Mouse (Mus musculus): ENCODE measurements around the gene Omp. TPM values are rescaled to one million over a fixed set of nuclear protein-coding genes. Genes with fewer than 3 reads are reported as not detected.

The Omp gene
- polyA plus RNA-seq, 1 experiment from 2014 or later = 0.13 TPM

GRCm38 (mm10) chr7:98147766-98148165 lies 2.5 kb upstream of the Omp start:
- peaks cover 50% of the 10 kb centered on the region for H3K4me1 ChIP-seq
- DNase-seq (ENCODE audit: low spot score) = no peak
- H3K27me3 ChIP-seq (ENCODE audit: low read depth, poor library complexity, severe bottlenecking) = 0 out of 2 replicates have a peak, but pooled peaks cover 8% of the 10 kb centered on the region
- H3K4me3 ChIP-seq = no peak overlapping the region
- WGBS = 82% methylated on average over 8 of the region's 8 CpGs
- no peaks in the 10 kb centered on the region for H3K9me3 ChIP-seq (replicated peaks)
- H3K36me3 ChIP-seq = no peaks in the 10 kb centered on the region
- peak overlapping the region; percentile 20; the same call in 1 of the 2 replicates for H3K27ac ChIP-seq

- Histone ChIP-seq H3K27me3 (ENCODE audit: low read depth, poor library complexity, severe bottlenecking) (0 out of 2 replicates have a peak, but pooled peaks cover 4% of the 10 kb centered on the region), H3K9me3 (replicated peaks) (no peaks in the 10 kb centered on the region), H3K4me3 (no peak overlapping the region), H3K4me1 (peaks cover 45% of the 10 kb centered on the region), H3K27ac (no peak overlapping the region), H3K36me3 (no peaks in the 10 kb centered on the region)
- WGBS = 80% methylated on average over 8 of the region's 8 CpGs
- DNase-seq (ENCODE audit: low spot score) = no peak
These were observed 1.1 kb upstream of the Omp start for GRCm38 (mm10) chr7:98146447-98146845.

DNA sequence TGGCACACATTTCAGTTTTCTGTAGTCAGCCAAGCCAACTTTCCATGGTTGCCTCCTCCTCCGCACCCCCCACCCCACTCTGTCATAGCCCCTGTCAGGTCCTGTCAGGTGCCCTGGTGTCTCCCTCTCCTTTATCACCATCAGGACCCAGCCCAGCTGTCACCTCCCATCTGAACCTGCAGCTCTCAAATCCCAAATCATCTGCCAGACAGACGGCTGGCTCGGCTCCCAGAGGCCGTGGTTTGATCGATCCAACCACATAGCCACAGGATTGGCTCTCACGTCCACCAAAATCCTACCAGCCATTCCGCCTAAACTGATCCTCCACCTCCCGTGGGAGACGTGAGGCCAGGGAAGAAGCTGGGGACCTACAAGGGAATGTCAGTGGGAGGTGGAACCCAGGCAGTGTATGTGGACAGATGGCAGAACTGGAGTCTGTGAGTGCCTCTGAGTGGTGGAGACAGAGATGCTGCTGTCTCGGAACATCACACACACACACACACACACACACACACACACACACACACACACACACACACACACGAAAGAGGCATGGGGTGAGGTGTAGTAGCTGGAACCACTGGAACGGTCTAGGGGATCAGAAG lies 642 bp upstream of the Omp start:
- H3K27ac ChIP-seq = no peak overlapping the region
- peaks cover 41% of the 10 kb centered on the region for H3K4me1 ChIP-seq
- 86% methylated on average over 10 of the region's 12 CpGs for WGBS
- DNase-seq (ENCODE audit: low spot score) = no peak
- no peaks in the 10 kb centered on the region for H3K36me3 ChIP-seq
- no peaks in the 10 kb centered on the region for H3K9me3 ChIP-seq (replicated peaks)
- 0 out of 2 replicates have a peak, but pooled peaks cover 4% of the 10 kb centered on the region for H3K27me3 ChIP-seq (ENCODE audit: low read depth, poor library complexity, severe bottlenecking)
- no peak overlapping the region for H3K4me3 ChIP-seq

GRCm38 (mm10) chr7:98142648-98143047 lies 2.7 kb downstream of the Omp start:
- Histone ChIP-seq H3K27ac (no peak overlapping the region), H3K36me3 (no peaks in the 10 kb centered on the region), H3K9me3 (replicated peaks) (no peaks in the 10 kb centered on the region), H3K4me3 (no peak overlapping the region), H3K4me1 (peaks cover 26% of the 10 kb centered on the region), H3K27me3 (ENCODE audit: low read depth, poor library complexity, severe bottlenecking) (0 out of 2 replicates have a peak, but pooled peaks cover 4% of the 10 kb centered on the region)
- WGBS = 61% methylated on average over 3 of the region's 3 CpGs
- no peak for DNase-seq (ENCODE audit: low spot score)

- 65% methylated on average over 8 of the region's 8 CpGs for WGBS
- 0 out of 2 replicates have a peak, but pooled peaks cover 4% of the 10 kb centered on the region for H3K27me3 ChIP-seq (ENCODE audit: low read depth, poor library complexity, severe bottlenecking)
- no peaks in the 10 kb centered on the region for H3K9me3 ChIP-seq (replicated peaks)
- H3K4me1 ChIP-seq = peaks cover 26% of the 10 kb centered on the region
- no peak for DNase-seq (ENCODE audit: low spot score)
- no peaks in the 10 kb centered on the region for H3K36me3 ChIP-seq
- H3K27ac ChIP-seq = no peak overlapping the region
- no peak overlapping the region for H3K4me3 ChIP-seq
These were observed 3.1 kb downstream of the Omp start for GRCm38 (mm10) chr7:98142247-98142646.

DNA sequence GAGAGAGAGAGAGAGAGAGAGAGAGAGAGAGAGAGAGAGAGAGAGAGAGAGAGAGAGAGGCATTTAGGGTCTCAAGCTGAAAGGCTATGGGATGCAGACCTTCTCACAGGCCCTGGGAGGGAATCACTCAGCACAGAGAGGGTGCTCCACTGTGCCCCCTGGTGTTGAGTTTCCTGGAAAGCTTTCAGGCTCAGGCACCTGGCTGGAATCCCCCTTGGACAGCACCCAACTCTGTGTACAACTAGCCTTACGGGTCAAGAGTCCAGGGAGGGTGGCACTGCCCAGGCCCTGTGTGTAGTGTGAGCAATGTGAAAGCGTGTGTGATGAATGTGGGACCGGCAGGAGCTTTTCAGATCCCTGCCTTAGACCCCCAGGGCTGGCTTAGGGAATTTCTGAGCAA lies 4.1 kb downstream of the Omp start:
- H3K9me3 ChIP-seq (replicated peaks) = no peaks in the 10 kb centered on the region
- no peaks in the 10 kb centered on the region for H3K36me3 ChIP-seq
- no peak overlapping the region for H3K4me3 ChIP-seq
- DNase-seq (ENCODE audit: low spot score) = peak; percentile 59
- 60% methylated on average over 3 of the region's 3 CpGs for WGBS
- peaks cover 28% of the 10 kb centered on the region for H3K4me1 ChIP-seq
- H3K27me3 ChIP-seq (ENCODE audit: low read depth, poor library complexity, severe bottlenecking) = 0 out of 2 replicates have a peak, but pooled peaks cover 4% of the 10 kb centered on the region
- H3K27ac ChIP-seq = no peak overlapping the region

GRCm38 (mm10) chr7:98140597-98140996 lies 4.7 kb downstream of the Omp start:
- DNase-seq (ENCODE audit: low spot score) = no peak
- H3K27me3 ChIP-seq (ENCODE audit: low read depth, poor library complexity, severe bottlenecking) = 0 out of 2 replicates have a peak, but pooled peaks cover 4% of the 10 kb centered on the region
- H3K9me3 ChIP-seq (replicated peaks) = no peaks in the 10 kb centered on the region
- H3K36me3 ChIP-seq = no peaks in the 10 kb centered on the region
- no peak overlapping the region for H3K4me3 ChIP-seq
- WGBS = 24% methylated on average over 2 of the region's 2 CpGs
- peaks cover 28% of the 10 kb centered on the region for H3K4me1 ChIP-seq
- 0 out of 2 replicates have a peak overlapping the region, but pooled peaks have one; percentile 25 for H3K27ac ChIP-seq

DNA sequence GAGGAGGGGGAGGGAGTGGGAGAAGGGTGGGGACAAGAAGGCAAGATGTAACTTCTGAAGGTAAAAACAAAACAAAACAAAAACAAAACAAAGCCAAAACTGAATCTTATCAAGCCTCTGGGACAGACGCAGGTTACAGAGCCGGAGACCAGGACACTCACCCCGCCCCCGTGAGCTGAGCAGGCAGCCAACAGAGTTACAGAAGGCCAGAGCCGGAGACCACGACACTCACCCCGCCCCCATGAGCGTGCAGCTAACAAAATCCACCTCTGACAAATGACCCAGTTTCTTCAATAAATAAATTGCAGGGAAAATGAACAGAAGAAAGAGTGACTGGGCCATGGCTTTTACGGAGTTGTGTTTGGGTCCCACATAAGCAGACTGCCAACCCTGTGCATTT lies 6.1 kb downstream of the Omp start:
- DNase-seq (ENCODE audit: low spot score) = no peak
- Histone ChIP-seq H3K27me3 (ENCODE audit: low read depth, poor library complexity, severe bottlenecking) (0 out of 2 replicates have a peak, but pooled peaks cover 4% of the 10 kb centered on the region), H3K36me3 (no peaks in the 10 kb centered on the region), H3K27ac (no peak overlapping the region), H3K9me3 (replicated peaks) (no peaks in the 10 kb centered on the region), H3K4me3 (no peak overlapping the region), H3K4me1 (peaks cover 28% of the 10 kb centered on the region)
- 17% methylated on average over 9 of the region's 9 CpGs for WGBS

- Histone ChIP-seq H3K4me3 (no peak overlapping the region), H3K27ac (no peak overlapping the region), H3K9me3 (replicated peaks) (no peaks in the 10 kb centered on the region), H3K4me1 (peaks cover 28% of the 10 kb centered on the region), H3K36me3 (no peaks in the 10 kb centered on the region), H3K27me3 (ENCODE audit: low read depth, poor library complexity, severe bottlenecking) (no peaks in the 10 kb centered on the region)
- WGBS = 79% methylated on average over 2 of the region's 2 CpGs
- DNase-seq (ENCODE audit: low spot score) = no peak
These were observed 7.3 kb downstream of the Omp start for GRCm38 (mm10) chr7:98137995-98138394.

DNA sequence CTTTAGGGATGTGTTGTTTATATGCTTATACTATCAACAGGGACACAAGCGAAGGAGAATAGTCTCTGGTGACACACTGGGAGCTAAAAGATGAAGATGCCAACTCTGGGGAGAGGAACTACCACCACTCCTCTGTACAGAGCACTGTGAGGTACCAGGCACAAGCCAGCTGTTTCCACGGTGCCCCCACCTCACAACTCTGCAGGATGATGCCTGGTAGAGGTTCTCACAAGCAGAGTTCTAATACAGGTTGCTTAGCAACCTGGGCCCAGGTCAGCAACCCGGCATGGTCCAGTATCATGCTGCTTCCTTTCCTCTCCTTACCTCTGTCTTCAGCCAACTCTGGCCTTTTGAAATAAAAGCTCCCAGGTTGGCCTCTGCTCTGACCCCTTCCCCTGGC lies 7.7 kb downstream of the Omp start:
- Histone ChIP-seq H3K4me1 (peaks cover 28% of the 10 kb centered on the region), H3K27me3 (ENCODE audit: low read depth, poor library complexity, severe bottlenecking) (no peaks in the 10 kb centered on the region), H3K27ac (no peak overlapping the region), H3K36me3 (no peaks in the 10 kb centered on the region), H3K9me3 (replicated peaks) (no peaks in the 10 kb centered on the region), H3K4me3 (no peak overlapping the region)
- no peak for DNase-seq (ENCODE audit: low spot score)
- 48% methylated on average over 3 of the region's 3 CpGs for WGBS

GRCm38 (mm10) chr7:98131751-98132150 lies 13.6 kb downstream of the Omp start:
- H3K9me3 ChIP-seq (replicated peaks) = no peaks in the 10 kb centered on the region
- H3K4me1 ChIP-seq = peaks cover 5% of the 10 kb centered on the region; the same call in 1 of the 2 replicates
- no peak overlapping the region for H3K4me3 ChIP-seq
- no peaks in the 10 kb centered on the region for H3K36me3 ChIP-seq
- no peaks in the 10 kb centered on the region for H3K27me3 ChIP-seq (ENCODE audit: low read depth, poor library complexity, severe bottlenecking)
- DNase-seq (ENCODE audit: low spot score) = no peak
- H3K27ac ChIP-seq = no peak overlapping the region
- WGBS = 94% methylated on average over 8 of the region's 8 CpGs

- Histone ChIP-seq H3K36me3 (no peaks in the 10 kb centered on the region), H3K9me3 (replicated peaks) (no peaks in the 10 kb centered on the region), H3K4me1 (peaks cover 7% of the 10 kb centered on the region; the same call in 1 of the 2 replicates), H3K27ac (no peak overlapping the region), H3K4me3 (no peak overlapping the region), H3K27me3 (ENCODE audit: low read depth, poor library complexity, severe bottlenecking) (peaks cover 11% of the 10 kb centered on the region; the same call in 1 of the 2 replicates)
- peak; percentile 54 for DNase-seq (ENCODE audit: low spot score)
- 38% methylated on average over 5 of the region's 5 CpGs for WGBS
These were observed 19.8 kb downstream of the Omp start for GRCm38 (mm10) chr7:98125473-98125872.

- WGBS = 71% methylated on average over 5 of the region's 5 CpGs
- no peak for DNase-seq (ENCODE audit: low spot score)
- Histone ChIP-seq H3K27me3 (ENCODE audit: low read depth, poor library complexity, severe bottlenecking) (peaks cover 11% of the 10 kb centered on the region; the same call in 1 of the 2 replicates), H3K4me1 (peaks cover 15% of the 10 kb centered on the region), H3K4me3 (no peak overlapping the region), H3K9me3 (replicated peaks) (no peaks in the 10 kb centered on the region), H3K36me3 (no peaks in the 10 kb centered on the region), H3K27ac (no peak overlapping the region)
These were observed 20.6 kb downstream of the Omp start for GRCm38 (mm10) chr7:98124701-98125100.
